Mouse (Mus musculus): ENCODE results near the gene Helz2.

The Helz2 gene

DNA sequence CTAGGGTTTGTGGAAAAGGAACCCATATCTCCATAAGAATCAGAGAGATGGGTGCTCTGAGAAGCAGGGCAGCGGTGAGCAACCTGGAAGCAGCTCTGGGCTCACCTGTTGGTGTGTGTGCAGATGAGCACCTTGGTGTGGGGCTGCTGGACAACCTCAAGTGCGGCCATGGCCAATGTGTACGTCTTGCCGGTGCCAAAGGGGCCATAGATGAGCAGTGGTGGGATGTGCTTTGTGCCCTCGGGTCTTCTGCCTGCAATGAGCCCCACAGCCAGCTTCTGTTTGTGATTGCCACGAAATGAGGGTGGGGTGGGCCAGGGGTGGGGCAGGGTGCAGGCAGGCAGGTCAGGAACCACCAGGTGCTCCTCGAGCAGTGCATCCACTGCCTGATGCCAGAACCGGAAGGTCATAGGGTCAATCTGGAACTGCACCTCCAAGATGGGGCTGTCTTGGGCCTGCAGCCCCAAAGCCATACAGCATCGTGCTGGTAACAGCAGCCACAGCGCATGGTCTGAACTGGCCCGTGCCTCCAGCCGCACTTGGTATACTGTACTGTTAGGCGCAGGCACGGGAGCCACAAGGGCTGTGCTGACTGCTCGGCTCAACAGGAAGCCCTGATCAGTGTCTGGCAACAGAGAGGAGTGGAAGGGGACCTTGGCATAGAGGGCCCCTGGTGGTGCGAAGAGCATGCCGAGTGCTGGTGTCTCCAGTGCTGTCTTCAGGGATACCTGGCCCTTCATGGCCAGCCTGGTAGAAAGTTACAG is 4.4 kb downstream of the Helz2 start:
- DNase-seq: no peak

DNA sequence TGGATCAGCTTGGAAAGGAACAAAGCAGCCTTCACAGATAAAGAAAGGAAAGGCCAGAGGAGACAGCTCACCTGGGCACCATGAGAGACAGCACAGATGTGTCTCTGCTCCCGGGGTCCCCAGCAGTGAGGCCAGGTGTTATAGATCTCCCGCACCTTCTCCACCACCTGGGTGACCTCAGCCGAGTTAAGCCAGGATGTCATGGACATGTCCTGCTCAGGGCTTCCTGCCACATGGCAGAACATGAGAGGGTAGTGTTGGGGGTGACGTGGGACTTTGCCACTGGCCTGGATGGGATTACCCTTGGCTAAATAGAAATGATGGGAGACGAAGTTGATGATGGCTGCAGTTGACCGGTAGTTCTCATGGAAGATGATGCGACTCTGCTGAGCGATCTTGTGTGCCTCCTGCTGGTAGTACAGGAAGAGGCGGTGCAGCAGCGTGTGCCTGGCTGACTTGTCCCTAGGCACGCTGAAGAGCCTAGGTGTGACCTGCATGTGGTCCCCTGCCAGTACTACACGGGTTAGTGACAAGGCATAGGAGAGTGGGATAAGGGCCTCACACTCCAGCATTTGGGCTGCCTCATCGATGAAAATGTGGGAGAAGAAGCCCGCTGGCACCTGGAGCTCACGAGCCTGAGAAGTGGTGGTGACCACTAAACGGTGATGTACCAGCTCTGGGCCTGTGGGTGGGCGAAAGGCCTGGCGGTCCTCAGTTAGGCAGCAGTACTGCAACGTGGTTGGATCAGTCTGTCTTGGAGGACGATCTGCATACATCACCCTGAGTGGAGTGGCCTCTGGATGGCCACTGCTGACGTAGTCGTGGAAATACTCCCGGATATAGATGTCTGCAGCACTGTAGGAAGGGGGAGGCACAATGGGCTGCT is 5.9 kb downstream of the Helz2 start:
- DNase-seq: no peak

DNA sequence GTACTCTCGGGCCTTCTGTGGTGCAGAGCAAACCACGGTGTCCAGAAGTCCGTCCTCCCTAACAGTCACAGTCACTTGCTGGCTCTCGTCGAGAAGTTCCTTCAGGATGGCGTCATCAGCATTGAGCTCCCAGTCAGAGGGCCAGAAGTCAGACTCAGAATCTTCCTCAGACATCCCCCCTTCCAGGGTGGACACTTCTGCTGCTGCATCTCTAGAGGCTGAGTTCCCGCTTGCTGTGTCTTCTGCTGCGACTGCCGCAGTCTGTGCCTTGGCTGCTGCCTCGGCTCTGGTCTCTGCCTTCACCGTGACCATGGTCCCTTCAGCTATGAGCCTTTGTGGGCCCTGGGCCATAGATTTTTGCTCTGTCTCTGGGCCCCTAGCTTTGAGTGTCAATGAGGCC is 7.1 kb downstream of the Helz2 start:
- DNase-seq: no peak

DNA sequence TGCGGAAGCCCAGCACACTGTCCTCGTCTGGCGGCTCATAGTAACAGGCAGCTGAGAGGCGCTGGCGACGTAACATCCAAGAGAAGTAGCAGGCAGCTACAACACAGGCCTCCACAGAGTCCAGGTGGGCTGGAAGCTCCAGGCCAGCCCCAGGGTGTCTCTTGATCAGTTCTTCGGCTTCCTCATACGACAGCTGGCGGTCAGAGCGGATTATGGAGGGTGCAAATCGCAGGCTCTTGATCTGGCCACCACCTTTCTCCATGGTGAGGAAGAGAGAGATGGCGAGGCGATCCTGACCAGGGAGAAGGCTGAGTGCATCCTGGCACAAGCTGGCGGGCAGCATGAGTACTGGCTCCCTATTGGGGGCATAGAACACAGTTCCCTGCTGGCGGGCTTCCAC is 8.4 kb downstream of the Helz2 start:
- no peak for DNase-seq

DNA sequence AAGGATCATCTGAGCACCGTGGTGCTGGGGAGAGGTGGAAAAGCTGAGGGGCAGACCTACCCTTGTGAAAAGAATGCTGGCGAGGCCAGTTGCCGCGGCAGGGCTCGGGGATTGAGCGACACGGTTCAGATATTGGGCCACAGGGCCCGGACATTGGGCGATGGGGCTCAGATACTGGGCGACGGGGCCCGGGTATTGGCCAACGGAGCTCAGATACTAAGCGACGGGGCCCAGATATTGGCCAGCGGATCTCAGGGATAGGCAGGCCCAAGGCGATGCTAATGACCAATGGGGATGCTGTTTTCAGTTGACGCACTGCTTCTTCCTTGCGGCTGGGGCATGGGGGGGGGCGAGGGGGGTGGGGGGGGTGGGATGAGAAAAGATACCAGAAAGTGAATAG is 10.7 kb downstream of the Helz2 start:
- peak; percentile 74 for DNase-seq

DNA sequence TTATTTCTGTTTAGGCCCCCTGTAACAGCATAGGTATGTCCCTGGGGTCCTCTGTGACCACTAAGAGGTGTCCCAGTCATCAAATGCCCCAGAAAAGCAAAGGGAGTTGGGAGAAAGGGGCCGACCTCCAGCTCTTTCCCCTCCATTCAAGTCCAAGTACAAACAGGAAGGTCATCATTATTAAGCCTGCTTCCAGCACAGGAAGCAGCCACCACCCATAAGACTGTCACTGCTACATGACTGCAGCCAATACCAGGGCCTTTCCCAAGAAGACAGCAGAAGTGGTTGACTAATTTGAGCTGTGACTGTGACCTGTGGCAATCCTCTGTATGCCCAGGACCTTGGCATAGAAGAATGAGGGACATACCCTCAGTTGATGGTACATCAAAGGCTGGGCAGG is 13.5 kb downstream of the Helz2 start:
- DNase-seq: no peak

DNA sequence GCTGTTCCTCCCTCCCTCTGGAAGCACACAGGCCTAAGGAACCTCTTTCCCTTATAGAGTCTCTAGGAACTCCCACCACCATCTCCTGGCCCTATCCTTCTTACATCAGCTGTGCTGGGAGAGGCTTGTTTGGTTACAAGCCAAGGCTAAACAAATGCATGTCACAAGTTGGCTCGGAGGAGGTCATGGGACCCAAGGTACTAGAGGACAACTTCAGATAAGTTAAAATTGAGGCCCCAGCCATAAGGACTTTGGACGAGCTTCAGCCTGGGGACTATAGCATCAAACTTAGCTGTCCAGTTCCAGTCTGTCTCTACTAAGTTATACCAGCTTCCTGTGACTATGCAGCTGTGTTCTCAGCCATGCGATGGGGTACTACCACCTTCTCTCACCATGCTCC is 14.7 kb downstream of the Helz2 start:
- DNase-seq: no peak

DNA sequence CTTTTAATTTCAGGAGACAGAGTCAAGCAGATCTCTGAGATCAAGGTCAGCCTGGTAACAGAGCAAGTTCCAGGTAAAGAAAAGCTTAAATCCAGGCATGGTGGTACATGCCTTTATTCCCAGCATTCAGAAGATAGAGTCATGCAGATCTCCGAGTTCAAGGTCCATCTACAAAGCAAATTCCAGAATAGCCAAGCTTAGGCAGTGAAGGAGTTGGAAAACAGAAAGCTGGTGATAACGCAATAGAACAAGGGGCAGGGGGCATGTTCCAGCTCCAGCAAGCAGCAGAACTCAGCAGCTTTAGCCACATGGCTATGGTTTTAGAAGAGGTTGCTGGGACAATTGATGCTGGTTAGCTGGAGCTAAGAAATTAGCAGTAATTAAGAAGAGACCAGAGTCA is 16.8 kb downstream of the Helz2 start:
- no peak for DNase-seq

DNA sequence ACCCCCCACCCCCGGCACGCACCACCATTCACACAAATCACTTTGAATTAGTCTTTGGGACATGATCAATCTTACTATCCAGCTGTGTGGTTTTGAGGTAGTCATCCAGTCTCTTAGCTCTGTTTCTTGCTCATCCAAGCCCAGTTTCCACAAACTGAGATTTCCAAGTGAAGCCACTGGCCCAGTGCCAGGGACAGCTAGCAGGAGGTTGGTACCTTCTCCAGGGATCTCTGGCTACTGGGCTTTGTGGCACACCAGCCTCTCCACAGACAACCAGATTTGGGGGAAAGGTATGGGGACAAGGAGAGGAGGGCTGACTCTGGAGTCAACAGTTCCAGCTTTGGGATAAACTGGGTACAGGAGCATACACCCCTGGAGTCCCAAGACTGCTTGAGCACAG is 21.5 kb downstream of the Helz2 start:
- DNase-seq: no peak

DNA sequence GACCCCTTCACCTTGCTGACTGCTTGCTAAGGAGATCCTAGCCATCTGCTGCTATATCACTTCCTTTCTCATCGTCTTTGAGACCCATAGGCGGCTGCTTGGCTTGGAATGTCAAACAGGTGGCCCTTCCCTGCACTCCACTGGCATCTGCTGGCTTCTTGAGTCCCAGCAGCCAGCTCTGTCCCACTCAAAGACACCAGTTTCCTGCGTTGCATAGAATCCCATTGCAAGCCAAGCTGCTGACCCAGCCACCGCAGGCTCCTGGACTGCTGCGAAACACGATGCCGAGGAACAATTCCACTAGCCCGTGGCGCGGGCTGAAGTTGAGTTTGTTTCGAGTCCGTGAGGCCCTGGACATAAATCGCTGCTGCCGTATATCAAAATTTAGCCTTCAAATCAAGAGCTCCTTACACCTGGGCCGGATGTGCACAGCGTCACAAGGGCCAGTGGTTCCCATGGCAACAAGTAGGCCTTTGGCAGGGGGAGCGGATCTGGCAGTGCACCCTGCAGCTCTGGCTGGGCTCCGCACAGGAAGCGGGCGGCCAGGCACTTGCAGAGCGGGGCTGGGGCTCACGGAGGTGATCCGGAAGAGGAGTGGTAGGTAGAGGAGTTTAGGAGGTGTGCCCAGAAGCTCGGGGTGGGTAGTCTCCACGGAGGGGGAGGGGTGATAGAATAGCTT is 22.1 kb downstream of the Helz2 start, which contains the start of gene Fndc11:
TSS of gene Fndc11 (plus strand) at position 476 of the 679 bp plus-strand sequence.
- DNase-seq: peak; percentile 60

DNA sequence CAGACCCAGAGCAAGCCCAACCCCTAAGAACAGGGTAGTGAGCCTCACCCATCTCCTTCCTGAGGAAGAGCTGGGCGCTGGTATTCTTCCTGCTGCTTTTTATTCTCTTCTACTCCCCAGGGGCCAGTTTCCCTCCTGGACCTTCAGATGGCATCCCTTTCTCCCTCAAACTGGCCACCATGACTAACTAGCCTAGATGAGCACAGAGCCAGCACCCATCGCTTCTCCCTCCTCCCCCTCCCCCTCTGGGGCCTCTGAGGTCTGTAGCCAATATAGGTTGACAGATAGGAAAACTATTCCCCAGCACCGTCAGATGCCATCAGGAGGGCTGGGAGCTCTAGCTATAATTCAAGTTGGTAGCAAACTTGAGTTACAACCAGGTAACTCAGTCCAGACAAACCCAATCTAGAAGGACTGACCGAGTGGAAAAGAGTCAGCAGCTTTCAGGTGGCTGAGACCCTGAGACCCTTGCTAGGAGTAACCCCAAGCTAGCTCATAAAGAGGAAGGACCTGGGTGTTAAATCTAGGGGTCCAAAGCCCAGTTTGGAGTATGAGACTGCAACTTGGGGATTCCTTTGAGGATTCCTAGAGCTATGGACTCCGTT is 22.8 kb downstream of the Helz2 start:
- DNase-seq: no peak

DNA sequence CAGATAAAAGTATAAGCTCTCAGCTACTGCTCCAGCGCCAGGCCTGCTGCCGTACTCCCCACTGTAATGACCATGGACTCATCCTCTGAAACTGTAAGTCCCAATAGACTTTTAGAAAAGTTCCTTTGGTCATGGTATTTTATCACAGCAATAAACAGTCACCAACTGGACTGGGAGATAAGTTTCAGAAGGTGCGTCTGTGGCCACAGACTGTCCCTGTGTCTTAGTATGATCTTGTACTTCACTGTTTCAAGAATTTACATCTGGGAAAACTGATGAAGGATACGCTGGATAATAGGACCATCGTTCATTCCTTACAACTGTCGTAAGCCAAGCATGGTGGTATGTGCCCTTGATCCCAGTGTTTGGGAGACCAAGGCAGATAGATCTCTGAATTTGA is 25.8 kb downstream of the Helz2 start:
- DNase-seq: no peak

DNA sequence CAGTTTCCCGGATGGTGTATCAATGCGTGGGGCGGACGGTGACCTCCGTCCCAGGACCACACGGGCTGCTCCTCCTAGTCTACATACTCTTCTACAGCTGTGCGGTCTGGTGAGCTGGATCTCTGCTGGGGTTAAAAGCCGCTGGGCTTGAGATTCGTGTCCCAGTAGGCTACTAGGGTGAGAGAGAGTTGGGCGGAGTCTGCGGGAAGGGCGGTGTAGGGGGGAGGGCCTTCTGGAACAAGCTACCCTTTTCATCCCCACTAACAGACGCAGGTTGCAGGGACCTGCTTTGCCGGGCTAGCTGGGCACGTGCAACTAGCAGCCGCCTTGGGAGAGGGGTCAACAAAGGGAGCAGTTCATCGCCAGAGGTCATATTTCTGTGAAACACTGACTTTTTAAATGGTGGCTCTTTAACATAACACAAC is 28.8 kb downstream of the Helz2 start, which contains the start of gene Srms:
TSS of gene Srms (minus strand) at position 165 of the 425 bp plus-strand sequence.
- DNase-seq: no peak

DNA sequence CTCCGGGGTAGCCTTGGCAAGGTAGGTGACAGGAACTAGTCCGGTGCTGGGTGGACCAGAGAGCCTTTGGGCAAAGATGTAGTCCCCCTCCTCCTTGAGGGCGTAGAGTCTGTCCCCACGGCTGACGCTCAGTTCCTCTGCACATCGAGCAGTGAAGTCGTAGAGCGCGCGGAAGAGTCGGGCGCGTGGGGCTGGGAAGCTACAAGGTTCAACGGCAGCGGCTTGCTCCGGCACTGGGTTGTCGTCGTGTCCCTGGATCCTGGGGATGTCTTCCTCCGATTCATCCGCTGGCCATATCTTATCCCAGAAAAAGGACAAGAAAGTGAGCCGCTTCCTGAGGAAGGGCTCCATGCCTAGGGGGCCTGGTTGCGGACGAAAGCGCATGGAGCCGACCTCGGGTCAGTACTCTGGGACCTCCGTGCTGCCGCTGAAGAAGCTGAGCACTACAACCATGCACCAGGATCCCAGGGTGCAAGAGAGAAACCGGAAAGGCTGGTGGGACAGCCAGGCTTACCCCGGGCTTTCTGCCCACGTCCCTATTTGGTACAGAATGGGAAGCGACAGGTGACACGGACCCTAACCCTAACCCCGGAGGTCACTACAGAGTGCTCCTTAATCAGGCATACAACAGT is 29.3 kb downstream of the Helz2 start:
- no peak for DNase-seq

DNA sequence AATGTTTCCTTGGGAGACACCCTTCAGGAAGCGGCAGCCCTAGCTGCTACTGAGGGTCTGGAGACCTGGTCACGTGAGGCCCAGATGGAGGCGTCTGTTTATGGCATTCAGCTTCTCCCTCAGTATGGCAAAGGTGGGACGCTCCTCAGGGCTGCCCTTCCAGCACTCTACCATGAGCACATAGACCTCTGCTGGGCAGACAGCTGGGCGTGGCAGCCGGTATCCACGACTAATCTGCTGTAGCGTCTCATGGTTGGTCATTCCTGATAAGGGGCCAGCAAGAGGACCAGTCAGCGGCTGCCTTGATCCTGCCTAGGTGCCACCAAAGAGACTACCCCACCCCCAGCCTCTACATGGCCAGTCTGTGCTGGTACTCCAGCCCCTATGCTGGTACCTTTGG is 35.7 kb downstream of the Helz2 start:
- DNase-seq: no peak

DNA sequence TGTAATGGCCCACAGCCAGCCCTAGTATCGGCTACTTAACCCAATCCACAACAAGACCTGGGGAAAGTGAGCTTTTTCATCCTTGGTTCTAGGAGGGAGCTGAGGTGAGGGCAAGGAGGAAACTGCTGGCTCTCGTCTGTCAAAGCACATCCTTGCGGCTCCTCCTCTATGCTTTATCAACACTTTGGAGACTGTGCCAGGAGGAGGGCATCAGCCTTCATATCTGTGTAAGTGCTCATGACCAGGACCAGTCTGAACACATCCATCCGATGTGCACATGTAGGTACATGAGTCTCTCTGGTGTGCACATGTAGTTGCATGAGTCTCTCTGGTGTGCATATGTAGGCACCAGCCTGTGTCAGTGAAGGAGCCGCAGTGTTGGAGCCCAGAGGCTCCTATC is 36.1 kb downstream of the Helz2 start:
- DNase-seq: no peak

DNA sequence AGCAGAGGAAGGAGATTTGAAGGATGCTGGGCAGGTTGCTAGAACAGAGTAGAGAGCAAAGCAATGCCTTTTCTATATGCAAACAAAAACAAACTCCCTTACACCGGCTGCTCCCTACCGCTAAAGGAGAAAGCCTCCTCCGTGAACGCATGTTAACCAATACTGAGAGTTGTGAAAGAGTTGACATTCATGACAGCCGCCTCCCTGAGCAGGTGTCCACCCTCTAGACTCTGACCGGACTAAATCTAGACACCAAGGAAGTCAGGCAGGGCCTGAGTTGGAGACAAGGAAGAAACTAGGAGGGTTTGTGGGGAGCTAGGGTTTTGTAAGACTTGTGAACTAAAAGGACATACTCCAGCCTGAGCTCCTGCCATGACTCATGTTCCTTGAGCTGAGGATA is 38.9 kb downstream of the Helz2 start:
- DNase-seq: no peak

DNA sequence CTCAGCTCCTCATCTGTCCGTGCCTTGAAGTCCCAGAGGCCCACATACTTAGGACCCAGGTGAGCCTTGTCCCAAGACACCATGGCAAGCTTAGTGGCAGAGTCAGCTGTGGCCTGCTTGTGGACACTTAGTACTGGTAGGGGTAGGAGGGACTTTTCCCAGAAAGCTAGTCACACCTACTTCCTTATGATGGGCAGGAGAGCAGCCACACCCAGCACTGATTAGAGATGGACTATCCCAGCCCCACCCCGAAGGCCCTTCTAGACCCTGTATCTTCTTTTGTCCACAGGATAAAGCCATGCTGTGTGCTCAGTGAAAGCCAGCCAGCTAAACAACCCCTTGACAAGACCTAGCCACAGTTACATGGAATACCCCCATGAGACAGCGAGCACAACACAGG is 39.4 kb downstream of the Helz2 start, which contains the start of gene Ptk6:
TSS of gene Ptk6 (minus strand) at position 368 of the 400 bp plus-strand sequence.
- DNase-seq: no peak

DNA sequence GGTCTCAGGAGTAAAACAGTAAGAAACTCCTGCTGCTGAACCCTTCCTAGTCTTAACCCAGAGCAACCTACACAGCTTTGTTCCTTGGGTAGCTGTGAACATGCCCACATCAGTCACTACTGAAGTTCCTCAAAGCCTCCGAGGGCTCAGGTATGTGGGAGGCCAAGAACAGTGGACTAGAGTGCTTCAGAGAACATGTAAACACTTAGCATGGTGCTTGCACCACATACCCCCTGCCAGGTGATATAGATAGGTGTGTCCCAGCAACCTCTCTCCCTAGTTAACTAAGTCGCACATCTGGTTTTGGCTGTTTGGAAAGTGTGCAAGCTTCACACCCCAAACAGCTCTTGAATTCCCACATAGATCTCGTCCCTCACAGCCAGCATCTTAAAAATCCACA is 40.2 kb downstream of the Helz2 start:
- DNase-seq: no peak

DNA sequence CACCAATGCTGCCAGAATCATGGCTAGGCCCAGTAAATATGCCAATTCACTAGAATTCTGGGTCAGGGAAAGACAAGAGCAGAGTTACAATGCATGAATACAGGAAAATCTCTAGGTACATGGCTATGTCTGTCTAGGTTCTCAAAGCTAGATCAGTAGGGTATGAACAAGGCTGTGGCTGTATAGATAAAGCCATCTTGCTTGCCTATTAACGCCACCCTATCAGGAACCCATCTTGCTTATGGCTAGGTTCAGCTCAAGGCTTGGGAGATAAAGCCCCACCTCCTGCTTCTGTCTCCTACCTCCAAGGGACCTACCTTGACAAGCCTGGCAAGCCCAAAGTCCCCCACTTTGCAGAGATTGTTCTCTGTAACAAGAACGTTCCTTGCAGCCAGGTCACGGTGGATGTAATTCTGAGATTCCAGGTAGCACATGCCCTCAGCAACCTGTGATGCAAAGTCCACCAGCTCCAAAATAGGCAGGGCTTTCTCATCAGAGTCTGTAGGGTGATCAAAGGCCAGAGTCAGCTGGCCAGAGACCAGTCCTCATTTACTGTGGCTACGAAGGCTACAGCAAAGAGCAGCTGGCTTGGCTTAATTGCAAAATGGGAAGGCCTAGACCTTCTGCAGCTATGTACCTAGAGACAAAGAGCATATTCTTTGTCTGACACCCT is 45.1 kb downstream of the Helz2 start:
- DNase-seq: no peak

DNA sequence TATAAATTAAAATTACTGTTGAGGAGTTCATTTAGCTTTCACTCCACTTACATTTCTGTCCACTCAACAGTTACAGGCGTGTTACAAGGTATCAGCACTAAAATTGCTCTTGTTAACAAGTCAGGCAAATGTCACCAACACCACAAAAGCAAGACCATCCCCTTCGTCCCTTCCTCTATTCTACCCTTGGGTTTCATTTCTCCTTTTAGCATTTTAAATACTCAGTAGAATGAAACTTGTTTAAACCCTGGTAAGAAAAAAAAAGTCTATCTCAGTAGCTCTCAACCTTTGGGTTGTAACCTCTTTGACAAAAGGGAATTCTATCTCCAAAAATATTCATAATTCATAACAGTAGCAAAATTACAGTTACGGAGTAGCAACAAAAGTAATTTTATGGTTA is 48.8 kb downstream of the Helz2 start:
- DNase-seq: no peak

DNA sequence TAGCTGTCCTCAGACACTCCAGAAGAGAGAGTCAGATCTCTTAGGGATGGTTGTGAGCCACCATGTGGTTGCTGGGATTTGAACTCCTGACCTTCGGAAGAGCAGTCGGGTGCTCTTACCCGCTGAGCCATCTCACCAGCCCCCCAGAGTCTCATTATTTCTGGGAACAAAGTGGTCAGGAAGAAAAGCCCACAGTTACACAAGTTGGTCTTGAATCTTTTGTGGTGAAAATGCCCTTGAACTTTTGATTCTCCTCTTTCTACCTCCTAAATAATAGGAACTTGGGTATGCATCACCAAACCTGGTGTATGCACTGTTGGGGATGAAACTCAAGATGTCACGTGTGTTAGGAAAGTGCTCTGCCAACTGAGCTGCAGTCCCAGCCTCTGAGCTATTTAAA is 49.9 kb downstream of the Helz2 start:
- no peak for DNase-seq

Data from cerebellum, adult 11-12 months (tissue).